Mouse (Mus musculus) lung, adult 18-20 months (tissue): ENCODE measurements around the gene Txnrd1.

ENCODE experiments used
- DNase-seq, 2 experiments: peaks; one replicate each; pipeline ENCODE4 v3.0.0; 2022; ENCODE audit warnings: mixed read lengths in 2 of 2

Txnrd1 gene

DNA sequence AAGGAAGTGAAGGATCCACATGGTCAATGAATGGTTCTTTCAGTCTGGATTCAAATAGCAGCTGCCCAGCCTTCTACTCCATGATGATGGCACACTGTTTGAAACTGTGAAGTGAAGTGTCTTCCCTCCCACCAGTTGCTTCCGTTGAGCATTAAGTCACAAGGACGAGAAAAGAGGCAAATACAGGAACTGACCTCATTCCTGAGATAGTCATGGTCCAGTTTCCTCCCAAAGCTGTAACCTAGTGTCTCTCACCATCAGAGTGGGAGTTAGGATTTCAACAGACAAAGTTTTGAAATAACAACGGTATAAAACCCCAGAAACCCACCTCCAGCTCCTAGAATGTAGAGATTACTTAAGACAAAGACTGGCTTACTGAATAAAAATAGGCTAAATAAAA is 89.8 kb downstream of the Txnrd1 start:
- DNase-seq = no peak

DNA sequence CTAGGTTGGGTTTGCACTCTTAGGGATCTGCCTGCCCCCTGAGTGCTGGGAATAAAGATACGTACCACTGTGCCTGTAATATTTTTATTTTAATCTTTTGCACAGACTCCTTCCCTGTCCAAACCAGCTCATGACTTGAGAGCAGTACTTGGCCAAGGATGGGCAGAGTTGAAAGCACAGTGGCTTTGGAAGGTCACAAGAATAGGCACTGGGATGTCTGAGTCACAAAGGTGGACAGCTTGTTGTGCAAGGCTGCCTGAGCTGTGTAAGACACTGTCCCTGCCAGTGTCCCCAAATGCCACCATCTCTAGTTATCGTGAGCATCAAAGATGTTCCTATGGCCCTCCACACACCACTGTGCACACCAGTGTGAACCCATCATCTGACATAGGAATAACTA is 91.0 kb downstream of the Txnrd1 start:
- no peak for DNase-seq

DNA sequence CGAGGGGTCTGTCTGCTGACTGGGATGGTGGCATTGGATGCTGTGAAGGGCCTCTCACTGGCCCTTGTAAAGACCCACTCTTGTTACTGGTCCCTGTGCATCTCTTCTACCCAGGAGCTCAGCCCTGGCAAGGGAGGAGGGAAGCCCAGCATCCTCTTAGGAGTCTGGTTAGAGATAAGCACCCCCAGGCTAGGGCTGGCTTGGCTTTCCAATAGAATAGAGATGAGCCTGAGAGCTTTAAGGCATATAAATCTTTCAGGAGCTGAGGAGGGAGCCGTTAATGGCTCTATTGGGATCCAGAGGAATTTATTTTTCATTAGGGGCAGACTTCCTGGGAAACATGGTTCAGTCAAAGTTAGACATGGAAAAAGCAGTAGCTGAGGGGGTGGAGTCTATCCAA is 91.9 kb downstream of the Txnrd1 start:
- no peak for DNase-seq

DNA sequence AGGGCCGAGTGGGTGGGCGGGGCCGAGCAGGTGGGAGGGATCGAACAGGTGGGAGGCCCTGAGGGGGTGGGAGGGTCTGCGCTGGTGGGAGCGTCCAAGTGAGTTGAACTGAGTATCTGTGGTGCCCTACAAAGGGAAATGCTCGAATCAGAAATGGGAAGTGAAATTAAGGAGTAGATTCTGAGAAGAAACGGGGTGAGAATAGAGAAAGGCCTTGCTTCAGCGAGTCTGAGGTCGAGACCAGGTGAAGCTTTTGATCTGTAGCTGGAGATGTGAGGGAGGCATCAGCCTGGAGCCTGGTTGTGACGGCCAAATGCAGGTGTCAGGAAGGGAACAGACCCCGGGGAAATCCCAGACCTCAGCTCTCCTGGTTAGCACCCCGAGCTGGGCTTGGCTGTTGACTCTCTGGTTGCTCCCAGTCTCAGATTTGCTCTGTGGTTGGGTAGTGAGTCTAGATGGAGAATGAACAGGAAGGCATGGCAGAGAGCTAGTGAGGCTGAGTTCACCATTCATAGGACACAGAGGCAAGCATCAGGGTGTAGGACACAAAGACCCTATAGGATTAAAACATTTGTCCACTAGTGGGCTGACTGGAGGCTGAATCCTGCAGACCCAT is 101.4 kb downstream of the Txnrd1 start:
- no peak for DNase-seq

DNA sequence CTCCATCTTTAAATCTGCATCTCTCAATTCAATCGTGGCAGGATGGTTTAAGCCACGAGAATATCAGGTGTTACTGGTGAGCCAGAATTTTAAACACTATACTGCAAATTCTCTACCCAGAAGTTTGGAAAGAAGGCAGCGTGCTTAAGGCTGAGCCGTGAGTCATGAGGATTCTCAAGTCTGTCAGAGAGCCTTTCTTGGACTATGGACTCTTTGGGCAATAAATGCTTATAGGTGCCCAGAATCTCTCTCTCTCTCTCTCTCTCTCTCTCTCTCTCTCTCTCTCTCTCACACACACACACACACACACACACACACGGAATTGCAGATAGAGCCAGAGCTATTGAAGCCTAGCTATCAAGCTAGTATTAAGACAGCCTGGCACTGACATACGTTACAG is 102.0 kb downstream of the Txnrd1 start:
- DNase-seq = no peak
